Mouse (Mus musculus) heart, embryonic 14.5 days (tissue): ENCODE data around the gene Wdr82. TPM values are rescaled to one million over a fixed set of nuclear protein-coding genes. Genes with fewer than 3 reads are reported as not detected.
A peak's percentile ranks its signal among the peaks of the same experiment; 100 is the strongest.

ENCODE experiments used
- ATAC-seq: fragments of 200-750 bp; cut with Nextera tagmentation; 2 replicates; pipeline ENCODE4 v1.8.0; 2017; ENCODE audit warnings: low read depth, moderate TSS enrichment; ENCODE audit not compliant: insufficient number of reproducible peaks, insufficient read depth, low FRiP score
- H3K27ac ChIP-seq, 2 experiments: fragments of 200-500 bp in 1 of 2; fragments of 300-500 bp in 1 of 2; sonication (generic) in 1 of 2; replicated peaks in 1 of 2; 2 replicates each; pipeline ENCODE4 v1.5.1; 2012 to 2014; ENCODE audit warnings: low read depth in 2 of 2, low read length in 2 of 2, control low read depth in 1 of 2, mild to moderate bottlenecking in 1 of 2, mixed read lengths in 1 of 2; ENCODE audit not compliant: control insufficient read depth in 1 of 2, insufficient read depth in 1 of 2
- H3K27me3 ChIP-seq: fragments of 300-500 bp; sonication (generic); 2 replicates; pipeline ENCODE4 v1.6.1; 2014; ENCODE audit warnings: mild to moderate bottlenecking, low read length, control low read depth; ENCODE audit not compliant: control insufficient read depth, insufficient read depth
- H3K36me3 ChIP-seq: fragments of 300-500 bp; sonication (generic); 2 replicates; pipeline ENCODE4 v1.6.1; 2014; ENCODE audit warnings: mild to moderate bottlenecking, control low read depth, low read length, mixed read lengths; ENCODE audit not compliant: control insufficient read depth, insufficient read depth
- H3K4me1 ChIP-seq, 2 experiments: fragments of 200-500 bp in 1 of 2; fragments of 300-500 bp in 1 of 2; sonication (generic) in 1 of 2; 2 replicates each; pipeline ENCODE4 v1.6.1; 2012 to 2014; ENCODE audit warnings: low read length in 2 of 2, control low read depth in 1 of 2, mixed read lengths in 1 of 2; ENCODE audit not compliant: control insufficient read depth in 2 of 2, insufficient read depth in 2 of 2
- H3K4me2 ChIP-seq: fragments of 300-500 bp; sonication (generic); 2 replicates; pipeline ENCODE4 v1.6.1; 2014; ENCODE audit warnings: mild to moderate bottlenecking, low read length
- H3K4me3 ChIP-seq, 2 experiments: fragments of 200-500 bp in 1 of 2; fragments of 300-500 bp in 1 of 2; sonication (generic) in 1 of 2; 2 replicates each; pipeline ENCODE4 v1.5.1; 2012 to 2014; ENCODE audit warnings: low read length in 2 of 2, mild to moderate bottlenecking in 2 of 2, control low read depth in 1 of 2, low read depth in 1 of 2, moderate library complexity in 1 of 2; ENCODE audit not compliant: control insufficient read depth in 1 of 2, insufficient read depth in 1 of 2
- H3K9ac ChIP-seq: fragments of 300-500 bp; sonication (generic); 2 replicates; pipeline ENCODE4 v1.6.1; 2014; ENCODE audit warnings: mild to moderate bottlenecking, low read length
- H3K9me3 ChIP-seq: fragments of 300-500 bp; sonication (generic); 2 replicates; pipeline ENCODE4 v1.6.1; 2016; ENCODE audit warnings: low read length, control low read depth; ENCODE audit not compliant: control insufficient read depth
- WGBS: fragments of 180-500 bp; shearing (Covaris S2); extraction: QIAGEN DNeasy Blood & Tissue Kit; methylation state at CpG from one replicate; pipeline ENCODE4 v1.1.7; 2014; 5-methylcytosine and 5-hydroxymethylcytosine counted together
- polyA plus RNA-seq: library from polyadenylated mRNA; unstranded; fragments of >200 nt; fragmentation: Nextera tagmentation; extraction: Ambion mirVana; gene quantifications from 2 replicates; pipeline ENCODE4 v1.2.1, GENCODE M21; 2014

Gene Wdr82
- polyA plus RNA-seq, result 19.6 and 22.6 TPM in 2 replicates

GRCm38 (mm10) chr9:106170556-106171345 is at the start of gene Wdr82:
Gene Wdr82 (plus strand): TSS chr9:106170928.
- under 1% methylated on average over 80 of the region's 81 CpGs for WGBS
- H3K9ac ChIP-seq, result peak within 1 kb of the TSS; percentile 94
- peak; percentile 88 for ATAC-seq
- H3K36me3 ChIP-seq, result no peaks in the 10 kb centered on the region
- H3K27ac ChIP-seq, result peak within 1 kb of the TSS; percentile 95 to 96
- no peaks in the 10 kb centered on the region for H3K27me3 ChIP-seq
- H3K9me3 ChIP-seq, result no peaks in the 10 kb centered on the region
- H3K4me1 ChIP-seq, result peaks cover 10 to 34% of the 10 kb centered on the region in 2 experiments
- peak within 1 kb of the TSS; percentile 90 to 92 for H3K4me3 ChIP-seq
- H3K4me2 ChIP-seq, result peak within 1 kb of the TSS; percentile 78

- WGBS, result 39% methylated on average over 4 of the region's 4 CpGs
- Histone ChIP-seq H3K4me2 (no peak overlapping the region), H3K27ac (no peak overlapping the region), H3K27me3 (no peaks in the 10 kb centered on the region), H3K9ac (no peak overlapping the region), H3K9me3 (no peaks in the 10 kb centered on the region), H3K4me3 (no peak overlapping the region), H3K4me1 (no peaks in the 10 kb centered on the region), H3K36me3 (no peaks in the 10 kb centered on the region)
- no peak for ATAC-seq
Observed at GRCm38 (mm10) chr9:106123599-106123998, 47.1 kb upstream of the Wdr82 start.

GRCm38 (mm10) chr9:106126786-106127251 is 43.9 kb upstream of the Wdr82 start:
- no peak overlapping the region for H3K27ac ChIP-seq

GRCm38 (mm10) chr9:106129072-106129471 is 41.7 kb upstream of the Wdr82 start:
- Histone ChIP-seq H3K27me3 (no peaks in the 10 kb centered on the region), H3K27ac (no peak overlapping the region), H3K36me3 (no peaks in the 10 kb centered on the region), H3K9ac (no peak overlapping the region), H3K9me3 (no peaks in the 10 kb centered on the region), H3K4me1 (no peaks in the 10 kb centered on the region), H3K4me3 (no peak overlapping the region), H3K4me2 (no peak overlapping the region)
- no peak for ATAC-seq
- 53% methylated on average over 2 of the region's 2 CpGs for WGBS

More at GRCm38 (mm10) chr9:106126786-106127251, 43.9 kb upstream of the Wdr82 start:
- ATAC-seq, result no peak
- H3K36me3 ChIP-seq, result no peaks in the 10 kb centered on the region
- no peak overlapping the region for H3K9ac ChIP-seq
- H3K9me3 ChIP-seq, result no peaks in the 10 kb centered on the region
- H3K4me1 ChIP-seq, result no peaks in the 10 kb centered on the region
- 36% methylated on average over 2 of the region's 2 CpGs for WGBS
- no peak overlapping the region for H3K4me2 ChIP-seq
- no peaks in the 10 kb centered on the region for H3K27me3 ChIP-seq
- no peak overlapping the region for H3K4me3 ChIP-seq

- ATAC-seq, result no peak
- Histone ChIP-seq H3K27me3 (no peaks in the 10 kb centered on the region), H3K9me3 (no peaks in the 10 kb centered on the region), H3K27ac (no peak overlapping the region), H3K36me3 (no peaks in the 10 kb centered on the region), H3K4me2 (no peak overlapping the region), H3K4me3 (no peak overlapping the region), H3K4me1 (no peaks in the 10 kb centered on the region), H3K9ac (no peak overlapping the region)
- WGBS, result 72% methylated on average over 7 of the region's 7 CpGs
Observed at GRCm38 (mm10) chr9:106130250-106130649, 40.5 kb upstream of the Wdr82 start.

GRCm38 (mm10) chr9:106137671-106138216 is 33.0 kb upstream of the Wdr82 start:
- Histone ChIP-seq H3K36me3 (no peaks in the 10 kb centered on the region), H3K4me2 (no peak overlapping the region), H3K27ac (no peak overlapping the region), H3K4me3 (no peak overlapping the region), H3K9me3 (no peaks in the 10 kb centered on the region), H3K27me3 (no peaks in the 10 kb centered on the region), H3K9ac (no peak overlapping the region), H3K4me1 (no peaks in the 10 kb centered on the region)
- no peak for ATAC-seq
- WGBS, result 73% methylated on average over 10 of the region's 10 CpGs

GRCm38 (mm10) chr9:106139763-106140162 is 31.0 kb upstream of the Wdr82 start:
- no peak overlapping the region for H3K4me2 ChIP-seq
- no peak for ATAC-seq
- H3K9ac ChIP-seq, result no peak overlapping the region
- WGBS, result 54% methylated on average over 10 of the region's 10 CpGs
- no peaks in the 10 kb centered on the region for H3K36me3 ChIP-seq
- no peaks in the 10 kb centered on the region for H3K4me1 ChIP-seq
- no peaks in the 10 kb centered on the region for H3K9me3 ChIP-seq
- no peak overlapping the region for H3K4me3 ChIP-seq
- no peak overlapping the region for H3K27ac ChIP-seq
- peaks cover 9% of the 10 kb centered on the region; the same call in 1 of the 2 replicates for H3K27me3 ChIP-seq
